Mouse (Mus musculus): ENCODE data around the gene Tenm3.

Tenm3 gene

DNA sequence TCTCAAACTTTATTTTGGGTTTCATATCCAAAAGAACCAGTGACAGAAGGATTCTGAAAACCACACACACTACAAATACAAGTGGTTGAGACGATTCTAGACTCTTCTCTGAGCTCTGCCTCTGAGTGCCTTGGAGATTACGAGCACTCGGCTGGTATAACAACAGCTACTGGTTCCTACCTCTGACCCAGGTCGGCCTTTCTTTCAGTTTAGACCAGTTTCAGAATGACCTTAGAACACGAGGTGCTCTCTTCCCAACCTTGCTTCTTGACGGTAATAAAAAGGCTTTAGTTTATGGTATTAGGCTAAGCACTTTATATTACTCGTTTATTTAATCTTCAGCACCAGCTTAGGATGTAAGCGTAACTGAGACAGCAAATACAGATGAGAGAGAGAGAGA is 528.1 kb downstream of the Tenm3 start:
- DNase-seq = no peak

DNA sequence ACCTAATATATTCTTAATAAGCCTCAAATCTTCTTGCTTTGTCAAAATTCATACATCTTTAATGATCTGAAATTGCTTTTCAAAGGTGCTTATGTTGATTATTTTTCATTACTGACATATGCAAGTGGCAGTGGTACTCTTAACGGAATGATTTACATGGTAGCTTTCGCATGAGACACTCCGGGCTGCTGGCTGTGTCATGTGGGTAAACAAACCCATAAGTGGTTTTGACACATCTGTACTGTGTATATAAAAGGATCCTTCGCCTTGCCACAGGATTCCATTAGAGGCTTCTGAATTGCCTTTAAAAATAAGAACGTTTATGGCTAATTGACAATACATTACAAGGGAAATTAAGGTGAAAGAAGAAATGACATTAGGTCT is 529.8 kb downstream of the Tenm3 start:
- DNase-seq = no peak

DNA sequence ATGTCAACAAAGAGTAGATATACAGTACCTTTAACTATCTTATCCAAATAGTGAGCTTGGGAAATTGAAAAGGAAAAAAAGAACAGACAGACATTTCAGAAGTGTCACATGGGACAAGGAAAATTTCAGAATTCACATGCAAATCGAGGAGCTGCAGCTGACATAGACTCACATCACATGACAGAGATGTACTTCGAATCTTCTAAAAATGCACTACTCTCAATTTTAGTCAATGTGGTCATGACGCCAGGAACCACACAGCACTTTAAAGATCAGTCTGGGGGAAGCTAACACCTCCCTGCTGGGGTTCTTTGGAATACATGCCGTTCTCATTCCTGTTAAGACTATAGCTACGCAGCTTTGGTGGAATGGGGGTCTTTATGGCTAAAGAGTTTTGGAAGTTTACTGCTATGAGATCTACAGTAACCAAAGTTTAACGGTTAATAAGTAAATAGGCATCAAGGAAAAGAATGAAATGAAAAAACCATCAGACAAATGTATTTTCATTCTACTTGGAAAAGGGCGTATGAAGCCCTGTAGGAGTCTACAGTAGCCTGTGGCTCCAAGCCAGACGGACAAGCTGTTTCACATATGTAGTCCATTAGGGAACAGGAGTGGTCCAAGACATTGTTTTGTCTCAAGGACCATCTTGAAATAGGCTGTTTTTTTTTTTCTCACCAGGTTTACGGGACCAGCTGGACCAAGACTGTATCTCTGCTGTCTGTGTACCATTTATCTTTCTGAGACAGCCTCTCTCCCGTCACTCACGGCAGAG is 530.4 kb downstream of the Tenm3 start:
- no peak for DNase-seq

DNA sequence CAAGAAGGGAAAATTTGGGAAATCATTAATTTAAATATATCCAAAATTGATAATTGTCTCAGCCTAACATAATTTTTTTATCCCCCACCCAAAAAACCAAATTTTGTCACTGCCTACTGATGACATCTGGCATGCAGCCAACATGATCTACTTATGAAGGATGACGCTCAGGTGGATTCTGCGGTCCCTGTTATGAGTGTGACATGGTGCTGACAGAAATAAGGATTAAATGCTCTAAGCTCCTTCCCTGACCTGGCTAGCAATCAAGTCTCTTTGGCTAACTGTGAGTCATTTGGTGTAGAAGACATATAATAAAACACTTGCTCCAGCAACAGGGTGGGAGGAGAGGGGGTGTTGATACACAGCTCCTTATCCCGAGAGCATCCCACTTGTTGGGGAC is 532.0 kb downstream of the Tenm3 start:
- no peak for DNase-seq

DNA sequence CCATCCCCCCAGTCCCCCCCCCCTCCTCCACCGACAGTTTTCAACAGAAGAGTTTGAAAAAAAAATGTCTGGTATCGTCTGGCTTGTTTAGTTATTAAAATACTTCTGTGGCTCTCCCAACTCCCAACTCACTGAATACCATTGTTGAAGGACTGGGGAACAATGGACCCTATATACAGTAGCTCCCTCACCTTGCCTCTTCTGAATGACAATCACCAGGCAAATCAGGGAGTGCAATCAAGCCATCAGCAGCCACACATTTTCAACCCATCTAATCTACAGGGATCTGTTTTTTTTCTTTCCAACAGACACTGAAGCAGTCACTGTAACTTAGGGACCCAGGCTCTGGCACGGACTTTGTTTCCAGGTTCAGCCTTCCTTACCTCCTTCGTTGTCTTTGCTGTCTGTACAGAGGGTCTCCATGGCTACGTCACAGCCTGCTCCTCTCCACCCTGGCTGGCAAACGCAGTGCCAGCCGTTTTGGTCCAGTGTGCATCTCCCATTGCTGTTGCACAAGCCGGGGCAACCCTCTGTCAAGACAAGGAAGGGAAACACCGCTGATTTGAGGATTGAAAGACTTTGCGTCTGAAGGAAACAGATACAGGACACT is 533.4 kb downstream of the Tenm3 start:
- no peak for DNase-seq

DNA sequence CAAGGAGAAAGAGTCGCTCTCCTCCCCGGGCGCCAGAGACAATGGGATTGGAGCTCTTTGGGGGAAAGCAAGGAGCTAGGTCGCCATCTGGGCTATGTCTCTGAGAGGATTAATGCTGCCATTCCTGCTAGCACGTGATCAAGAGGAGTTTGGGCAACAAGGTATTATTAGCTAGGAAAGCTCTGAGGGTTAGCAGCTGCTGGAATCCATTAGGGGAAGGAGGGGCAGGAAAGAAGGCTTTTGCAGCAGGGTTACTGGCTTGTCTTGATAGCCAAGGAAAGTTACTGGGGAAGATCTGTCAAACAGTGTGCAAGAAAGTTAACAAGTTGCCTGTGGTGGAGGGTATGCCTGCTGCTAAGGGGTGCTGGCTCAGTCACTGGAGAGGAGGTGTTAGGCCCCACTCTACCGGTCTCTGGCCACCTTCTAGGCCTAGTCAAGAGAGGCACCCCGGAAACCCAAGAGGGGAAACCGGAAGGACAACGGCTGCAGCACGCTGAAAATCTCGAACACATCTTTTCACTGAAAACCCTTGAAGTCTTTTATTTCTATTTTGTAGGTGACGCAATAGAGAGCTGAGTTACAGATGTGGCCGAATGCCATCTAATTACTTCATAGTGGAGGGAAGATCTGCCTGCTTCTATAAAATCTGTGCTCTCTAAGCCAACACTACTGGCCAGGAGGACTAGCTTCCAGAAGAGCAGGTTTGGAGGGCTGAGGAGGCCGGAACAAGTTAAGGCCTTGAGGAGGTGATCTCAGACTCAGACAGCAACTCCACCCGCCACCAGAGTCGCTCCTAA is 534.4 kb downstream of the Tenm3 start:
- peak; percentile 7 to 27 for DNase-seq

DNA sequence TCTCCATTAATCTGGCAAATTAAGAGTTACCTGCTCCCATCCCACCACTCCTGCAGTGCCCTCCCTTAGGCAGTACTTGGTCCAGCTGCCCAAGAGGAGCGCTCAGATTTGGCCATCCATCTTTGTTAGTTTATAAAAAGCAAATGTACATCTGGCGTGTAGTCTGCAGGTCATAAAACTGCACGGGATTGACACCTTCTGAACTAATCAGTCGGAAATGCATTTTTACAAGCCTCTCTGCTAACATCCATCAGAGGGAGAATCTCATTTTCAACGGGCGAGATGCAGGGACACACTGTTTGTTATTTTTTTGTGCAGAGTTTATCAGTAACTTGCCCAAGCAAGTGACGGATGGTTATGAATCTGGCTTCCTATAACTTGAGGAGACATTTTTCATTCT is 539.5 kb downstream of the Tenm3 start:
- no peak for DNase-seq

DNA sequence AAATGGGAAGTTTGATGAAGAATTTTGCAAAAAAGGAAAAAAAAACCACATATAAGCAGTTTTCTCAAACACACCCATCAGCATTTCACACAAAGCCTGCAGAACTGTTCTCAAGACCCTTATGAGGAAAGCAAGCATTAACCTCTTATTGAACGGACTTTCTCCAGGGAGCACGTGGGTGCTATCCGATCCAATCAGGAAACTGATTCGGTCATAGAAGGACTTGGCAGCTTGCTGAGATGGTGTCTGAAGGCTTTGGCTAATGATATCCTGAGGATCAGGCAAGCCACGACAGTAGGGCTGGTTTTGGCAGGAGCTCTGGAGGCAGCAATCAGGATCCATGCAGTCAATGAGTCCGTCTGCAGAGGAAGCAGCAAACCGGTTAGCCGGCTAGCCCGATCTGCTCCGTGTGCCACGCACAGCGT is 543.1 kb downstream of the Tenm3 start:
- DNase-seq = no peak

DNA sequence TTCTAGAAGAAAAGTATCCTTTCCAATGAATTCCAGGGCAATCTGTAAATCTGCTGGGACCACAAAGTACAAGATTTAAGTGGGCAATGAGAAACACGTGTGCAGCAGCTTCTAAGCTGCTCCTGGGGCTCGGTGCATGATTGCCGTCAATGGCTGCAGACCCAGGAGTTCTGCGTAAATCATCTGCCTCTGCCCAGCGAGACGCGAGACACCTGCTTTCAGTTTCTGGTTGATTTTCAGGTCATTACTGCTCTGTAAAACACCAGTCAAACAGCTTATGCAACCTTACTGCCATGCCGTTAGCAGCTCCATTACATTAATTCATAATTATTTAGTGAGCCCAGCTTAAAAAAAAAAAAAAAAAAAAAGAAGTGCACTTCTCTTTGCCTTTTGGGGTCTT is 543.7 kb downstream of the Tenm3 start:
- no peak for DNase-seq

DNA sequence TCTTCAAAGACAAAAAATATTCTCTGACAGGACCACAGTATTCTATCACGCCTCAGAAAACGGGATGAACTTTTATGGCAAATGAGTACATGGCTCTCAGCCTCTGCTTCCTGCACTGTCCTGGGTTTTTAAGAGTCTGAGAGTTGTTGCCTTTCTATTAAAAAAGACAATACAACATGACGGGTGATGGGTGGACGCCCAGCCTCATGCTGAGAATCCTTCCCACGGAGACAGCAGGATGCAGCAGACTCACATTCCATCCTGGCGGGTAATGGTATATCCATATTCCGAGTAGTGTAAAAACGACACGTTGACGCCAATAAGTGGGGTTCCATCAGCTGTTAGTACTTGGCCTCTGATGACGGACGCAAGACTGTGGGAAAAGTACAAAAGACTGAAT is 544.4 kb downstream of the Tenm3 start:
- no peak for DNase-seq

DNA sequence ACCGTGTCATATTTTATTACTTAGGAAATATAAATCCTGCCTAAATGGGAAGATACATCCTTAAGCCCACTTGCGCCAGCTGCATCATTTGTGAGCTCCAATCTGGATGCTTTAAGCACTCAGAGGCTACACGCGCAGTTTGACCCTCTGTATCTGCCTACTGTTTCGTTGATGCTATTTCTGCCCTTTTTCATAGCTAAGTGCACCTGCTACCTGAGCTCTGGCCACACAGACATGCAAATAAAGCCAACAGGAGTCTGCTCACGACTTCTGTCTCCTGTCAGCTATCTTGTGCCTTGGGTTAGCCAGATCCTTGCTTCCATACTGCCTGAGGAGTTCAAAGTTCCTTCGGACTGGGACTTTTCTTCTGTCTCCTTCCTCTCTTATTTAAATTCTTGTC is 547.4 kb downstream of the Tenm3 start:
- DNase-seq = no peak

DNA sequence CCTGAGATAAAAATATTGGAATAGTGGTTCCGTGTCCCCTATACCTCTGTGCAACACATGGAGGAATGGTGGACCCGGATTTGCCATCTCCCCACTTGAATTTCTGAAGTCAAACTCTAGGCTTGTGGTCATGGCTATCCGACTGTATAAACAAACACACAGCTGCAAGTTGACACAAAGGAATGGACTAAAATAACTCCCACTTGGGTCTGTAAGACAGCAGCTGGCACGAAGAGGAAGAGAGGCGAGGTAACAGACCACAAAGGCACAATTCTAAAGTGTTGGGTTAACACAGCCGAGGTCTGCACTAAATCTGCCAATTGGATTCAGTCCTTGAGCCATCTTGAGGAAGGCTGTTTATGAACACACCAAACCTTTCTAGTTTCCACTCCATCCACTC is 548.2 kb downstream of the Tenm3 start:
- DNase-seq = no peak

DNA sequence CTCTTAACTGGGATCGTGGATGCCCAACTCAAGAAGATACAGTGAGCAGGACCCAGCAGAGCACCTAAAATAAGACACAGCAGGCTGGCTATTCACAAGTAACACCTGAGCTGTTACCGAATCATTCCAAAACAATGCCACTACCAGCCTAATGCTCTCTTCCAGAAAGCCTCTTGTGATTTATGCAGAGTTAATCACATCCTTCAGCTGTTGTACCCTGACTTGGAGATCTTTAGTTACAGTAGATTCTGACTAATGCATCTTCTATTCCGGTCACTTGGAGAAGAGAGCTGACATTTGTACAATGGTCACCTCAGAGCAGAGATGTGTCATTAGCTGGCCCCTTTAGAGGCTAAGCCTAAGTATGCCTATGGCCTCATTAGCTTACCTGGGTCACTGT is 550.0 kb downstream of the Tenm3 start:
- no peak for DNase-seq

DNA sequence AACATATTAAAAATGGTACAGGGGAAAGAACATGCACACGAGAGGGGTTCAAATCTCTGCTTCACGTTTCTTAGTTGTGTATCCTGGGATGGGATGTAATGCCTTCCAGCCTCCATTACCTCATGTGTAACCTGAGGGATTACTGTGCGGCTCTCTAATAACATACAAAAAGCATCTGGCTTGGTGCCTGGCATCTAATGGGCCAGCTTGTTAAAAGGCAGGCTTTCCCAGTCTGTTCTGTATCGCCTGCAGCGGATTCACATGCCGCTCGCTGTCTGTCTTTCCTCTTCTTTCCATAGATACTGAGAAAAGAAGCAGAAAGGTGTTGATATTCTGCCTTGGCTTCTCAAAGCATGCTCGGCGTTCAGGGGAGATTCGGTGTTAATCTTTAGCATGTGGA is 558.3 kb downstream of the Tenm3 start:
- no peak for DNase-seq

DNA sequence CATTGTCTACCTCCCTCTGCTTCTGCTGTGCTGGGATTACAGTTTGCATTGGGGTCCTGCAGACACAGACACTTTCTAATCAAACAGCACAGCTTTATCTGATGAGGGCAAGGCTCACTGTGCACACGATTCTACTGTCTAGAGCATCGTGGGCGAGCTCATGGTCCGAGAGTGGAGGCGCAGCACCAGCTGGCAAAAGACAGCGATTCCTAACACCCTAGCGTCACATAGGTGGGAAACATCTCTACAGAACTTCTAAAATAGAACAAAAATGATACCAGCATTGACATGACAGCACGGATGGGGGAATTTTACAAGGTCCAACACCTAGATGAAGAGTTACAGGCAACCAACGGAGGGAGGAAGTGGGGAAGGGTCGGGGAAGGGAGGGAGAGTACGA is 561.9 kb downstream of the Tenm3 start:
- no peak for DNase-seq

DNA sequence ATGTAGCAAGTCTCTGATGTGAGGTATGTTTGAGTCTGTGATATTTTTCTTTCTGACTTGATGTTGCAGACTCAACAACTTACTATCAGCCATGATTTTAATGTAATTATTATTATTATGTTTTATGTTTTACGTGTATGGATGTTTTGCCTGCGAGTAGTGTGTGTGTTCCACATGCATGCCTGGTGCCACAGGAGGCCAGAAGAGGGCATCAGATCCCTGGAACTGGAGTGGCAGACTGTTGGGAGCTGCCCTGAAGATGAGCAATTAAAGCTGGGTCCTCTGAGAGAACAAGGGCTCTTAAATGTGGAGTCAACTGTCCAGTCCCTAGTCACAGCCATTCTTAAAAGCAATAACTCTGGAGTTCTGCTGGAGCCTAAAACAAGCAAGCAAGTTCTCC is 564.4 kb downstream of the Tenm3 start:
- DNase-seq = no peak

DNA sequence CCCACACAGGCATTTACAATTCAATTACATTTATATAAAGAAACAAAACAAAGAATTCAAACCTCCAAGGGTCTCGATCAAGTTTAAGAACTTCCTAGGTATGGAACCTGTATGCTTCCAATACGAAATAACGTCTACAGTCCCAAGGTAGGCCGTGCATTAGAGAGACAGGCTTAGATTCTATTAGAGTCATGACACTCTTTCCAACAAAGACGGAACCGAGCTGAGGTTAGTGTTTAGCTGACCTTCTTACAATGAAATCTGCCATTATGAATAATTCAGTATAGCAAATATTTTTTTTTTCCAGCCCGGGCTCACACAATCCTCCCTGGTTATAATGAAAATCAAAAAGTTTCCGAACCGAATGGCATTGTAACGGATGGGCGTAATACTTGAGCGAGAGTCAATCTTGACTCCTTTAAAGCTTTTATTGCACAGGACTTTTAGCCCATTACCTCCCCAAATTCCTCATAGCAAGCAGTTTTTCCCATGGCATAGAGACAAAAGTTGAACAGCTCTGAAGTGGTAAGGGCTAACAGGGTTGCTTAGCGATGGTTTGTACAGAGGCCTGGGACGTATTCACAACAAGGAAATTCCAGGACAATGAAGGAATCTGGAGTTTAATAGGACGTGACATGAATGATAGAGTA is 565.6 kb downstream of the Tenm3 start:
- no peak for DNase-seq

DNA sequence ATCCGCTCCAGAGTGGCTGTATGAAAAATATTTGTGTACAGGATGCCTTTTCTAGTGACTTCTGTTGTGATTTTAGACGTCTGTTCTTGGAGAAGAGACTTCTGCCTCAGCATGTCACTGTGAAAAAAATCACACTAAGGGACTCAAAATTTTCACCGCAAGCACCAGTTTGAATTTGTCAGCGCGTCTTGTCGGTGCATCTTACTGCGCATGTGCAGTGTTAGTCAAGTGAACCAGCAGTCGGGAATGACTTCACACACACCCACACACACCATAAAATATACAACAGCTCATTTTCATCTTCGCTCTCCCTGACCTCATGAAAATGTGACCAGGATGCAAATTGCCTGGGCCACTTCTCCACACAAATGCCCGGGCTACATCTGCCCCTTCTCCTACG is 568.7 kb downstream of the Tenm3 start:
- DNase-seq = no peak

DNA sequence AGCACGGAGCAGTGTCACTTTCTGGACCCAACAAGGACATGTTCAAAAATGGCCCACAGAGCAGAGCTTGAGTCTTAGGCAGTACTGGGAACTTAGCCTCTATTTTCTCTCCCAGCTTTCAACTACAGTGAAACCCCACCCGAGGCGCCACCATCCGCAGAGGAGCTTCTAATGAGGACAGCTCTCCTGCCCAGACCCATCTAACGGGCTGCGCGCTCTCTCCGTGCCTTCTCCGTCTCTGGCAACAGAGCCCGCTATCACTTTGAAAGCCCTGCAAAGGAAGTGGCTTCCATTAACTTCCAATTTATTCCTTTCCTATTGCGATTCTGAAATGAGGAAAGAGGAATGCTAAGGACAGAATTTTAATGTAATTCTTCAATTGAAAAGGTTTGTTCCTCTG is 569.2 kb downstream of the Tenm3 start:
- DNase-seq = no peak

DNA sequence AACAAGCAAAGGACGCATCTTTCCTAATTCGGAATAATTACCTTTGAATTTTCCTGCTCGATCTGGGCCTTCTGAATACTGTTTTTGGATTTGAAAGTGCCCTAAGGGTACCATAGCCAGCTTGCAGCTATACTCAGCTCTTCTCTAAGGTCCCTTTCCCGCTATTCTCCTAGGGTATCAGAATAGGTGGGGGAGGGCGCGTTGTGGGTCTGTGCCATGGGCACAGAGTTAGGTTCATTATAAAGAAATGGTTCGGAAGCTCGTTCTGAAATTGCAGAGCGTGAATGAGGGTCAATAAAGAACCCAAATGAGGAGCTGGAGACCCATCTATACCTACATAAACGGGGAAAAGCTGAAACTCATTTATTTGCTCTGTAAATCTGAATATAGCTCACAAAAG is 575.1 kb downstream of the Tenm3 start:
- DNase-seq = no peak

DNA sequence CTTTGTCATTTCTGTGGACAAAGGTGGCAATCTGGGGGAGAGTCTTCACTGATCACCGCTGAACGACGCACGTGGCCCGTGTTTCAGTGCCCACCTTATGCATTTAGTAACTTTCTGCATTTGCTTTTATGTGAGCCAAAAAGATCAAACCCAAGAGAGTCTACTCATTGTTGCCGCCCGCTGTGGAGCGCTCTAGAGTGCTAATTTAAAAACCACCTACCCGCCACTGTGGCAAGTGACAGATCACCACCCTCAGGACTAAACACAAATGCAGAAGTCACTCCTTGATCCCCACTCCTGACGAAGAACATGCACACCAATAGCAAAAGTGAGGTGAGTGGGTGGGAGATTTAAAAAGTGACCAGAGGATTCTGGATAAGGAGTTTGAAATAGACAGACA is 583.5 kb downstream of the Tenm3 start:
- no peak for DNase-seq

DNA sequence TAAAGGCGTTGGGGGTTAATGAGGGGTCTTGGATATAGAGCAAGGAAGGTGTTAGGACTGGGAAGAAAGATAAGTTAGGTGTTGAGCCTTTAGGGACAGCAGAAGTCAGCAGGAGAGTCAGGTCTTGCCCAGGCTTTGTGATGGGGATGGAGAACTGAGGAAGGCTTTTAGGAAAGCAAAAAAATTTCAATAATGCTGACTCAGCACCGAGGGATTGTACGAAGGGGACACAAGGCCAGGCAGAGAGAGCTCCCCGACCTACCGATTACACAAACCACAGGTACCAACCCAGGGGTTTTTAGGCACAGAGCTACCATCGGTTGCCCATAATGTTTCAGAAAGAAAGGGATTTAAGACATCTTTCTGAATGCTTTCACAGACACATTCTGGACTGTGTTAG is 583.9 kb downstream of the Tenm3 start:
- no peak for DNase-seq

DNA sequence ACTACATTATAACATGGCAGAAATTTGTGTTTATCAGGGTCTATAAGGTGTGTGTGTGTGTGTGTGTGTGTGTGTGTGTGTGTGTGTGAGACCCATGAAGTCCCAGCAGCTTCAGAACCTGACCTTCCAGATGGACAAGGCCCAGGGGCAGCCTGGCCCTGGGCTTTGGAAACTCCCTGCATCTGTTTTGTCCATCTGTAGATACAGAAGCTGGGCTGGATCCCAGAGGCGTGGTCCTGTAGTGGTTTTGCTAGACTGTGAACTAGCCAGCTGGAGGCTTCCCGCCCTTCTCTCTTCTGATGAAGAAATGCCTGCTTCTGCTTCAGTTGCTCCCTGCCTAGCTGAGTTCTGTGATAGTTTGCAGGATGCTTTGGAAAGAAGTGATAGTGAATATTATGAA is 599.9 kb downstream of the Tenm3 start:
- DNase-seq = no peak
